Mouse (Mus musculus) T-cell, adult 2 months (primary cell): ENCODE data around the gene Ccdc73.

Experiments used
- DNase-seq: peaks from one replicate; pipeline ENCODE4 v3.0.0; 2022; ENCODE audit warnings: low spot score

Ccdc73 gene

GRCm38 (mm10) chr2:105026950-105027695 lies 159.5 kb downstream of the Ccdc73 start:
- no peak for DNase-seq

- DNase-seq, result no peak
Measured at GRCm38 (mm10) chr2:105028806-105029205, 161.2 kb downstream of the Ccdc73 start.

GRCm38 (mm10) chr2:105030505-105030904 lies 162.9 kb downstream of the Ccdc73 start:
- no peak for DNase-seq

GRCm38 (mm10) chr2:105034084-105034483 lies 166.5 kb downstream of the Ccdc73 start:
- no peak for DNase-seq

- no peak for DNase-seq
Measured at GRCm38 (mm10) chr2:105035985-105036384, 168.4 kb downstream of the Ccdc73 start.

GRCm38 (mm10) chr2:105036401-105037070 lies 168.9 kb downstream of the Ccdc73 start:
- DNase-seq, result no peak

GRCm38 (mm10) chr2:105037956-105038569 lies 170.5 kb downstream of the Ccdc73 start:
- peak; percentile 11 for DNase-seq

GRCm38 (mm10) chr2:105038879-105039278 lies 171.3 kb downstream of the Ccdc73 start:
- no peak for DNase-seq

- no peak for DNase-seq
Measured at GRCm38 (mm10) chr2:105040859-105041258, 173.3 kb downstream of the Ccdc73 start.

- DNase-seq, result no peak
Measured at GRCm38 (mm10) chr2:105043152-105043551, 175.5 kb downstream of the Ccdc73 start.

- no peak for DNase-seq
Measured at GRCm38 (mm10) chr2:105048301-105048700, 180.7 kb downstream of the Ccdc73 start.

GRCm38 (mm10) chr2:105055529-105055928 lies 187.9 kb downstream of the Ccdc73 start:
- no peak for DNase-seq

GRCm38 (mm10) chr2:105058577-105059116 lies 191.0 kb downstream of the Ccdc73 start:
- DNase-seq, result no peak

GRCm38 (mm10) chr2:105062741-105063372 lies 195.3 kb downstream of the Ccdc73 start:
- no peak for DNase-seq
